Mouse (Mus musculus): ENCODE measurements around the gene Ralgps1. TPM values are rescaled to one million over a fixed set of nuclear protein-coding genes. Genes with fewer than 3 reads are reported as not detected.
"Not testable (repeated sequence)": the region's sequence is repeated elsewhere in the genome, so short reads cannot be mapped to it uniquely, and the experiment has no call there.

Gene Ralgps1
- polyA plus RNA-seq, 1 experiment from 2014 or later, result 8.0 TPM

DNA sequence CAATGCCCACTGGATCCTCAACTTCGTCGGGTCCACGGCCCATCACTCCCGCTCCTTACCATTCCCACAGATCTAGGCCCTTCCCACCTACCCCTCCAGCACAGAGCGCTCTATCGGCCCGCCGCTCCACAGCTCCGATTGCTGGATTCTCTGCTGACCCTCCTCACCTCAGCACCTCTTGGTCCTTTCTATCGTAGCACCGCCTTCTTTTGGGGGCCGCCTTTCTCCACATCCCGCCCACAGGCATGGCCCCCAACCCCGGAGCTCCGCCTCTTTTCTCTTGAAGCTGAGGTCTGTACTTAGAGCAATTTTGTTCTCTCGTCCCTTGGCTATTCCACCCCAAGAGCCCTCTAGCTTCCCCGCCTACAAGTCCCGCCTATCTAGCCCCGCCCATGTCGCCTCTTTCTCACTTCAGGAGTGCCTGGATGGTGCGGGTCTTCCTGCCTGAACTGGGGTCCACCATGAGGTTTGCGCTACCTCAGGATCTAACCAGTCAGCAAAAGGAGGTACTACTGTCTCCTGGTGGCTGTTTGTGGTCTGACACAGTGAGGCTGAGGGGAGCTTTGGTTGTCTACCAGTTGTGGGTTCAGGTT, 239.7 kb downstream of the Ralgps1 start, which contains the start of gene Garnl3:
Gene Garnl3, minus strand, starts transcription at position 155 of the 593 bp plus-strand sequence.
- H3K4me2 ChIP-seq (ENCODE audit: low read depth, low read length), result peak within 1 kb of the TSS; percentile 100
- peak within 1 kb of the TSS; percentile 63 for H3K9ac ChIP-seq (ENCODE audit: low read length)
- ATAC-seq (ENCODE audit: insufficient read depth, low FRiP score), result peak; percentile 2; the same call in 1 of the 2 replicates
- no peaks in the 10 kb centered on the region for H3K9me3 ChIP-seq (replicated peaks; ENCODE audit: control insufficient read depth, low read length)
- H3K4me3 ChIP-seq (replicated peaks; ENCODE audit: low read length), result peak within 1 kb of the TSS; percentile 82
- H3K4me1 ChIP-seq (ENCODE audit: control insufficient read depth, insufficient read depth, low read length), result peaks cover 7% of the 10 kb centered on the region
- H3K27me3 ChIP-seq (ENCODE audit: control insufficient read depth, insufficient read depth, low read length), result no peaks in the 10 kb centered on the region
- under 1% methylated on average over 22 of the region's 22 CpGs for WGBS
- peak within 1 kb of the TSS; percentile 69 for H3K27ac ChIP-seq (ENCODE audit: low read length)
- H3K36me3 ChIP-seq (ENCODE audit: control insufficient read depth, insufficient read depth, low read length), result no peaks in the 10 kb centered on the region

DNA sequence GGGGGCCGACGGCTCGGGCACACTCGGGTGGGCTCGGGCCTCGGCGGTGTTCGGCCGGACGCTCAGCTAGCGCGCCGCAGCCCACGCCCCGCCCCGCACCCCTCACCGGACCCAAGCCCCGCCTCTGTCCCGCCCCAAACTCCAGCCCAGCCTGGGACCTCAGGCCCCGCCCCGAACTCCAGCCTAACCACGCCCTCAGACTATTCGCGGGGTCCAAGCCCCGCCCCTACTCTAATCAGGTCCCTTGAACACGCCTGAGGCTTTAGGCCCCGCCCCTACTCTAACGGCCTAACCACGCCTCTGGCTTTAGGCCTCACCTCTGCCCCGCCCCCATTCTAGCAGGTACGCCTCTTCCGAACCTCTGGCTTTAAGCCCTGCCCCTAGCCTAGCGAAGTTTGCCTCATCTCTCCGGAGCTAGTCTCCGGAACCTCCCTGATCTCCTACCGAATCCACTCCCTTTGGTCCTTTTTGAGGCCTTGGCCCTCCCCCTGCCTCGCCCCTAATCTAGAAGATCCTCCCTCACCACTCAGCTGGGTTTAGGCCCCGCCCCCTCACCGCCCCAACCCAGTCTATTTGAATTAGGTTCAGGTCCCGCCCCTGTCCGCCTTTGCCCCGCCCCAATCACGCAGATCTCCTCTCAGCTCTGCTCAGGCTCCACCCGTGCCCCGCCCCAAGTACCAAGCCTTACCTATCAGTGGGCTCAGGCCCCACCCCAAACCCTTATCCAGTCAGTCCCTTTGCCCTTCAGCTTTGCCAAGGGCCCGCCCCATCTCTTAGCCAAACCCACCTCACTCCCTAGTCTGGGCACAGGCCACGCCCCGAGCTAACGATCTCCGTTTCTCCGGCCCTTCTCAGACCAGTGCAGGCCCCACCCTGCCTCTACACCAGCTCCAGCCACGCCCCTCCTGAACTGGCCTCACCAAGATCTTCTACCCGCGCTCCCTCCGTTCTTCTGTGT, 240.5 kb downstream of the Ralgps1 start:
- peaks cover 7% of the 10 kb centered on the region for H3K4me1 ChIP-seq (ENCODE audit: control insufficient read depth, insufficient read depth, low read length)
- H3K27ac ChIP-seq (ENCODE audit: low read length), result peak overlapping the region; percentile 69
- ATAC-seq (ENCODE audit: insufficient read depth, low FRiP score), result peak; percentile 94
- peak overlapping the region; percentile 82 for H3K4me3 ChIP-seq (replicated peaks; ENCODE audit: low read length)
- H3K27me3 ChIP-seq (ENCODE audit: control insufficient read depth, insufficient read depth, low read length), result no peaks in the 10 kb centered on the region
- WGBS, result under 1% methylated on average over 55 of the region's 55 CpGs
- H3K4me2 ChIP-seq (ENCODE audit: low read depth, low read length), result peak overlapping the region; percentile 100
- no peaks in the 10 kb centered on the region for H3K9me3 ChIP-seq (replicated peaks; ENCODE audit: control insufficient read depth, low read length)
- H3K36me3 ChIP-seq (ENCODE audit: control insufficient read depth, insufficient read depth, low read length), result no peaks in the 10 kb centered on the region
- H3K9ac ChIP-seq (ENCODE audit: low read length), result peak overlapping the region; percentile 82

DNA sequence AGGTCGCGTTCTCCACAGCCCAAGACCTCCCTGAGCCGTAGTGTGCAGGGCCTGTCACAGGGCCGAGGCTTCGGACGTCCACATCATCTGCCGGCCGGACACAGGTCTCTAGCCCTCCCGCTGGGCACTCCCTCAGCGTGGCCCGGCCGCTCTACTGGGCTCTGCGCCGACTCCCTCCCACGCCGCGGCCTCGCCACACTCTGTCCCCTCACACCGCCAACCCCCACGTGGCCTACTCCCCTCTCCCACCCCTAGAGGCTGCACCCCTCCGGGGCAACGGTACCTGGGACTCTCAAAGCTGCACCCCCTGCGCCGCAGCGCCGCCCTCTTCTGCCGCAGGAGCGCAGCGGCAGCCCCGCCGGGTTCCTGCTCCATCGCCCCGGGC, 241.2 kb downstream of the Ralgps1 start:
- Histone ChIP-seq H3K27me3 (ENCODE audit: control insufficient read depth, insufficient read depth, low read length) (no peaks in the 10 kb centered on the region), H3K9me3 (replicated peaks; ENCODE audit: control insufficient read depth, low read length) (no peaks in the 10 kb centered on the region), H3K4me3 (replicated peaks; ENCODE audit: low read length) (peak overlapping the region; percentile 82), H3K4me2 (ENCODE audit: low read depth, low read length) (peak overlapping the region; percentile 100), H3K27ac (ENCODE audit: low read length) (peak overlapping the region; percentile 48), H3K4me1 (ENCODE audit: control insufficient read depth, insufficient read depth, low read length) (peaks cover 7% of the 10 kb centered on the region), H3K9ac (ENCODE audit: low read length) (peak overlapping the region; percentile 82), H3K36me3 (ENCODE audit: control insufficient read depth, insufficient read depth, low read length) (no peaks in the 10 kb centered on the region)
- WGBS, result 0% methylated on average over 33 of the region's 33 CpGs
- ATAC-seq (ENCODE audit: insufficient read depth, low FRiP score), result no peak; the same call in 1 of the 2 replicates

DNA sequence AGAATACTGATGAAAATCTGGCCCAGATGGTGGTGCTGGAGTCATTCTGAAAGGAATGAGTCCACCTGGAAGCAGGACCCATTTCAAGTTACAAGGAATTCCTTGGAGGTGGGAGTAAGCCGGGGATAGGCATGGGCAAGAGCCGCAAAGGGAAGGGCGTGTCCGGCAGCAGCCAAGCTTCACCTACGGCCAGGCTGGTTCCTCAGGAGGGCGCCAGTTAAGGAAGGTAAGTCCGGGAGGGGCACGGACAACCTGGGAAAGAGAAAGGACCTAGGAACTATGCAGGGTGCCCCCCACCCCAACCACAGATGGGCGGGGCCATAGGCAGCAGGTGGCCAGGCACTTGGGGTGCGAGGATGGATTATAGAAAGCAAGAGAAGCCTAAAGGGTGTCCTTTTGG, 241.6 kb downstream of the Ralgps1 start:
- H3K9me3 ChIP-seq (replicated peaks; ENCODE audit: control insufficient read depth, low read length), result no peaks in the 10 kb centered on the region
- peak overlapping the region; percentile 100 for H3K4me2 ChIP-seq (ENCODE audit: low read depth, low read length)
- WGBS, result 3% methylated on average over 10 of the region's 10 CpGs
- H3K4me1 ChIP-seq (ENCODE audit: control insufficient read depth, insufficient read depth, low read length), result peaks cover 7% of the 10 kb centered on the region
- no peak overlapping the region for H3K27ac ChIP-seq (ENCODE audit: low read length)
- H3K4me3 ChIP-seq (replicated peaks; ENCODE audit: low read length), result peak overlapping the region; percentile 82
- H3K27me3 ChIP-seq (ENCODE audit: control insufficient read depth, insufficient read depth, low read length), result no peaks in the 10 kb centered on the region
- H3K9ac ChIP-seq (ENCODE audit: low read length), result peak overlapping the region; percentile 82
- H3K36me3 ChIP-seq (ENCODE audit: control insufficient read depth, insufficient read depth, low read length), result no peaks in the 10 kb centered on the region
- no peak for ATAC-seq (ENCODE audit: insufficient read depth, low FRiP score)

DNA sequence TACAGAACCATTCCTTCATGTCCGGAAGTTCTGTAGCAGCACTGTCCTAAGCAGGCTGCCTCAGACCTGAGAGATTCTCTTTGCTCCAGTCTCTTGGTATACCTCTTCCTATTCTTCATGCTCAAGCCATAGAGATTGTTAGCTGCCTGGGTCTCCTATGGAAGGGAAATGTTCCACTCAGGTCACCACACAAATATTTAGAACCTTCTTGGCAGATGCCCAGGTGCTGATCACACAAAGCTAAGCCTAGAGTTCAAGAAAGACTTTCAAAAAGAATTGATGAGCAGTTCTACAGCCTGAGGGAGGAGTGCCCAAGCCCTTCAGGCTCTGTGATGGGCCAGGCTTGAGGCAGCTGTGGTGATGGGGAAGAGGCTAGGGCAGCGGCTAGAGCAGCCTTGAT, 242.3 kb downstream of the Ralgps1 start:
- 72% methylated on average over 2 of the region's 2 CpGs for WGBS
- Histone ChIP-seq H3K27me3 (ENCODE audit: control insufficient read depth, insufficient read depth, low read length) (no peaks in the 10 kb centered on the region), H3K9me3 (replicated peaks; ENCODE audit: control insufficient read depth, low read length) (no peaks in the 10 kb centered on the region), H3K27ac (ENCODE audit: low read length) (no peak overlapping the region), H3K4me2 (ENCODE audit: low read depth, low read length) (no peak overlapping the region), H3K4me1 (ENCODE audit: control insufficient read depth, insufficient read depth, low read length) (peaks cover 7% of the 10 kb centered on the region), H3K36me3 (ENCODE audit: control insufficient read depth, insufficient read depth, low read length) (no peaks in the 10 kb centered on the region), H3K4me3 (replicated peaks; ENCODE audit: low read length) (no peak overlapping the region), H3K9ac (ENCODE audit: low read length) (no peak overlapping the region)
- no peak for ATAC-seq (ENCODE audit: insufficient read depth, low FRiP score)

- H3K4me3 ChIP-seq (replicated peaks; ENCODE audit: low read length), result no peak overlapping the region
- no peaks in the 10 kb centered on the region for H3K27me3 ChIP-seq (ENCODE audit: control insufficient read depth, insufficient read depth, low read length)
- 56% methylated on average over 2 of the region's 2 CpGs for WGBS
- H3K9me3 ChIP-seq (replicated peaks; ENCODE audit: control insufficient read depth, low read length), result no peaks in the 10 kb centered on the region
- no peak overlapping the region for H3K27ac ChIP-seq (ENCODE audit: low read length)
- no peaks in the 10 kb centered on the region for H3K36me3 ChIP-seq (ENCODE audit: control insufficient read depth, insufficient read depth, low read length)
- peaks cover 7% of the 10 kb centered on the region for H3K4me1 ChIP-seq (ENCODE audit: control insufficient read depth, insufficient read depth, low read length)
- no peak overlapping the region for H3K4me2 ChIP-seq (ENCODE audit: low read depth, low read length)
- no peak for ATAC-seq (ENCODE audit: insufficient read depth, low FRiP score)
- no peak overlapping the region for H3K9ac ChIP-seq (ENCODE audit: low read length)
Measured at GRCm38 (mm10) chr2:33127271-33127670, 244.0 kb downstream of the Ralgps1 start.

GRCm38 (mm10) chr2:33122856-33123255, 248.4 kb downstream of the Ralgps1 start:
- no peak overlapping the region for H3K27ac ChIP-seq (ENCODE audit: low read length)
- H3K4me2 ChIP-seq (ENCODE audit: low read depth, low read length), result no peak overlapping the region
- no peaks in the 10 kb centered on the region for H3K4me1 ChIP-seq (ENCODE audit: control insufficient read depth, insufficient read depth, low read length)
- H3K4me3 ChIP-seq (replicated peaks; ENCODE audit: low read length), result no peak overlapping the region
- 74% methylated on average over 6 of the region's 6 CpGs for WGBS
- no peak for ATAC-seq (ENCODE audit: insufficient read depth, low FRiP score)
- H3K36me3 ChIP-seq (ENCODE audit: control insufficient read depth, insufficient read depth, low read length), result no peaks in the 10 kb centered on the region
- H3K27me3 ChIP-seq (ENCODE audit: control insufficient read depth, insufficient read depth, low read length), result no peaks in the 10 kb centered on the region
- H3K9ac ChIP-seq (ENCODE audit: low read length), result no peak overlapping the region
- H3K9me3 ChIP-seq (replicated peaks; ENCODE audit: control insufficient read depth, low read length), result no peaks in the 10 kb centered on the region

DNA sequence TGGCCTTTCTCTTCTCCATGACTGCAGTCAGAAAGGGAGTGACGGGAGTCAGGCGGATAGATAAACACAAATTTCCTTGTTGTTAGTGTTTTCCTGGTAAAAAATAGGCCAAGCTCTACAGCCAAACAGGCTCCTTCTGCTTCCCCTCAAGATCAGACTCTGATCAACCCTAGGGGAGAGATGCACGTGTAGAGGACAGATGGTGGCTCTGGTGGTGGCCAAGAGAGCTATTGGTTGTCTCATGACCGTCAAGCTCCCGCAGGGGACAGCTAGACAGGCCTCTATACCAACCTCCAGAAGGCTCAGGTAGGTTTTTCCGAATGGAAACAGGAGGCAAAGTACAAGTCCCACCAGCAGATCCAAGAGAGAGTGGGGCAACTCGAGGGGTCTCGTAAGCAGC, 270.8 kb downstream of the Ralgps1 start:
- Histone ChIP-seq H3K27ac (ENCODE audit: low read length) (no peak overlapping the region), H3K4me3 (replicated peaks; ENCODE audit: low read length) (no peak overlapping the region), H3K4me2 (ENCODE audit: low read depth, low read length) (no peak overlapping the region), H3K36me3 (ENCODE audit: control insufficient read depth, insufficient read depth, low read length) (no peaks in the 10 kb centered on the region), H3K4me1 (ENCODE audit: control insufficient read depth, insufficient read depth, low read length) (no peaks in the 10 kb centered on the region), H3K9me3 (replicated peaks; ENCODE audit: control insufficient read depth, low read length) (no peaks in the 10 kb centered on the region), H3K27me3 (ENCODE audit: control insufficient read depth, insufficient read depth, low read length) (no peaks in the 10 kb centered on the region), H3K9ac (ENCODE audit: low read length) (no peak overlapping the region)
- ATAC-seq (ENCODE audit: insufficient read depth, low FRiP score), result no peak
- WGBS, result 82% methylated on average over 8 of the region's 8 CpGs

DNA sequence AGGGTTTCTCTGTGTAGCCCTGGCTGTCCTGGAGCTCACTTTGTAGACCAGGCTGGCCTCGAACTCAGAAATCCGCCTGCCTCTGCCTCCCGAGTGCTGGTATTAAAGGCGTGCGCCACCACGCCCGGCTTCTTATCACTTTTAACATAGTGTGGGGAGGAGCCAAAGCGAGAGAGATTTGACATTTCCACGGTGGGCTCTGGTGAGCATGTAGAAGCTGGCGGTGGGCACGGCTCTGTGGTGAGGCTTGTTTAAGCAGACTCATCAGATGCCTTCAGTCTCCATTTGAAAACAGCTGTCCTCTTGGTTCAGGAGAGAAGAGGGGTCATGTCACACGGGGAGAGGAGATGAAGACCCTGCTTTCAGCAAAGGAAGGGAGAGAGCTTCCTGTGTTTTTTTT, 274.0 kb downstream of the Ralgps1 start:
- H3K4me1 ChIP-seq (ENCODE audit: control insufficient read depth, insufficient read depth, low read length); H3K36me3 ChIP-seq (ENCODE audit: control insufficient read depth, insufficient read depth, low read length); H3K27ac ChIP-seq (ENCODE audit: low read length); H3K9me3 ChIP-seq (replicated peaks; ENCODE audit: control insufficient read depth, low read length); H3K4me2 ChIP-seq (ENCODE audit: low read depth, low read length); H3K27me3 ChIP-seq (ENCODE audit: control insufficient read depth, insufficient read depth, low read length); H3K4me3 ChIP-seq (replicated peaks; ENCODE audit: low read length); H3K9ac ChIP-seq (ENCODE audit: low read length); ATAC-seq (ENCODE audit: insufficient read depth, low FRiP score): not testable (repeated sequence)
- WGBS, result 86% methylated on average over 12 of the region's 12 CpGs
